Mouse (Mus musculus): ENCODE measurements around the gene Raph1. TPM values are rescaled to one million over a fixed set of nuclear protein-coding genes. Genes with fewer than 3 reads are reported as not detected.

Gene Raph1
- total and polyA plus RNA-seq, 2 experiments from 2014 or later: 41.4 to 139 TPM

DNA sequence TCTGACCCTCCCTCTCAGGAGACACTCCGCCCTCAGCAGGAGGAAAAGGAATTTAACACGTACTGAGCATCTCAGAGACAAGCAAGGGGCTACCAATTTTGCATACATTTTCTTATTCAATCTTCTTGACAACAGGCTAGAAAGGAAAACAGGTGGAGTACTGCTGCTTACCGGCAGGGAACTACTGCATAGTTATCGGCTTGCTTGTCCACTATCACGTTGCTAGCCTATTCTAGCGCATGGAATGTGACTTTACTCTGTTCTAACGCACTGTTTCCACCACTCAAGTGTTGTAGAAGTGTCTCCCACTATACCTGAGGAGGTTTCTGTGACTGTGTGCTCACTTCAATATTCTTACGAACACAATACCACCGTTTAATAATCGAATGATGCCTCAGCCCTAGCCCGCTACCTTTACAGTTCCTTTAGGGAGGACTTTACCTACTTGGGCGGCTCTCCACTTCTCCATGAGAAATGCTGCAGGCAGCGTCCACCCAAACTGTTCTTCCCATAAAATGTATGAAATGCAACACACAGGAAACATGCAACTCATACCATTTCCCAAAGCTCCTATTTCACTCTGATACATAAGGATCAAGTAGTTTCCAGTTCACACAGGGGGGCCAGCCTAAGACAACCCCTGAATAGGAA lies 1.5 kb downstream of the Raph1 start:
- peak; percentile 12; the same call in 1 of the 2 replicates for ATAC-seq (ENCODE audit: insufficient read depth, low read depth)
- peak; percentile 83 for DNase-seq (ENCODE audit: low spot score)
- Histone ChIP-seq H3K27me3 (ENCODE audit: control insufficient read depth, insufficient read depth, low read length) (no peaks in the 10 kb centered on the region), H3K36me3 (replicated peaks; ENCODE audit: control insufficient read depth, insufficient read depth, low read length) (peaks cover 12% of the 10 kb centered on the region), H3K9me3 (replicated peaks; ENCODE audit: control insufficient read depth, low read length) (peaks cover 3% of the 10 kb centered on the region; the same call in 1 of the 2 replicates), H3K27ac (ENCODE audit: low read depth) (peak overlapping the region; percentile 100), H3K4me3 (ENCODE audit: low read depth, low read length) (peak overlapping the region; percentile 100), H3K4me1 (ENCODE audit: control insufficient read depth, insufficient read depth) (peaks cover 20% of the 10 kb centered on the region; the same call in 1 of the 2 replicates), H3K9ac (replicated peaks; ENCODE audit: low read depth, low read length) (peak overlapping the region; percentile 100), H3K4me2 (ENCODE audit: low read depth, low read length) (peak overlapping the region; percentile 74)
- under 1% methylated on average over 13 of the region's 13 CpGs for WGBS
- TF ChIP-seq CTCF (IDR thresholded peaks at IDR 0.05; ENCODE audit: low read depth) (peak; percentile 51), EP300 (IDR thresholded peaks at IDR 0.05; ENCODE audit: low read depth) (no peak)

DNA sequence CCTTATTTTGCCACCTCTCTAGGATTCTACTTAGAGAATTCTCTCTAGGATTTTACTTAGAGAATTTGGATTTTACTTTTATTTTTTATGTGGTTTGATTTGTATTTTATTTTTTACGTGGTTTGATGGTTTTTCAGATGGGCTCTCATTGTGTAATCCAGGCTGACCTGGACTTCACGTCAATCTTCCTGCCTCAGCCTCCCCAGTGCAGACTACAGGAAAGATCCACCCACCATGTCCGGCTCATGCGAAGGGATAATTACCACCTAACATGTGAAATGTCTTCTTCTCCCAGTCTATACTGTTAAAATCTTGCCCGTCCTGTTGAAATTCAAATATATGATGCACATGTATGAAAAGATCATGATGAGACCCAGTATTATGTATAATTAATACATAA lies 2.2 kb downstream of the Raph1 start:
- Histone ChIP-seq H3K4me2 (ENCODE audit: low read depth, low read length) (peak overlapping the region; percentile 74), H3K36me3 (replicated peaks; ENCODE audit: control insufficient read depth, insufficient read depth, low read length) (peaks cover 15% of the 10 kb centered on the region), H3K27ac (ENCODE audit: low read depth) (no peak overlapping the region; the same call in 1 of the 2 replicates), H3K27me3 (ENCODE audit: control insufficient read depth, insufficient read depth, low read length) (no peaks in the 10 kb centered on the region), H3K4me1 (ENCODE audit: control insufficient read depth, insufficient read depth) (peaks cover 20% of the 10 kb centered on the region; the same call in 1 of the 2 replicates), H3K9ac (replicated peaks; ENCODE audit: low read depth, low read length) (no peak overlapping the region; the same call in 1 of the 2 replicates), H3K9me3 (replicated peaks; ENCODE audit: control insufficient read depth, low read length) (peaks cover 3% of the 10 kb centered on the region; the same call in 1 of the 2 replicates), H3K4me3 (ENCODE audit: low read depth, low read length) (peak overlapping the region; percentile 100)
- WGBS: 43% methylated on average over 5 of the region's 5 CpGs
- DNase-seq (ENCODE audit: low spot score) (no peak), ATAC-seq (ENCODE audit: insufficient read depth, low read depth) (no peak)
- TF ChIP-seq EP300 (IDR thresholded peaks at IDR 0.05; ENCODE audit: low read depth) (no peak), CTCF (IDR thresholded peaks at IDR 0.05; ENCODE audit: low read depth) (no peak)

DNA sequence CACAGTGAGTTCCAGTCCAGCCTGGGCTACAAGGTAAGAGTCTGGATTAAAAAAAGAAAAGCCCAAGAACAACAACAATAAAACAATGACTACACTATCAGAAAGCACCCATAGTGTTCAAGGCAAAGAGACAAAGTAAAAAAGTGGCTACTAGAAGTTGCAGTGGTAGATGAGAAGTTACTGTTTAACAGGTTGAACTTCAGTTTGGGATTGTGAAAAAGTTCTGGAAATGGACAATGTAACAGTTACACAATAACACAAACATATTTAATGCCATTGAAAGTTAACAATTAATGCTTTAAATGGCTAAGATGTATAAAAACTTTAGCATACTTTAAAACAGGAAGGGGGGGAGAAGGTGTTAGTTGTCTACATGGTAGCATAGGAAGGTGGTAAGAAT lies 3.9 kb downstream of the Raph1 start:
- Histone ChIP-seq H3K4me1 (ENCODE audit: control insufficient read depth, insufficient read depth) (0 out of 2 replicates have a peak, but pooled peaks cover 9% of the 10 kb centered on the region), H3K4me3 (ENCODE audit: low read depth, low read length) (no peak overlapping the region), H3K36me3 (replicated peaks; ENCODE audit: control insufficient read depth, insufficient read depth, low read length) (peaks cover 15% of the 10 kb centered on the region), H3K9ac (replicated peaks; ENCODE audit: low read depth, low read length) (no peak overlapping the region), H3K27me3 (ENCODE audit: control insufficient read depth, insufficient read depth, low read length) (no peaks in the 10 kb centered on the region), H3K27ac (ENCODE audit: low read depth) (no peak overlapping the region), H3K4me2 (ENCODE audit: low read depth, low read length) (no peak overlapping the region; the same call in 1 of the 2 replicates), H3K9me3 (replicated peaks; ENCODE audit: control insufficient read depth, low read length) (peaks cover 8% of the 10 kb centered on the region; the same call in 1 of the 2 replicates)
- TF ChIP-seq EP300 (IDR thresholded peaks at IDR 0.05; ENCODE audit: low read depth) (no peak), CTCF (IDR thresholded peaks at IDR 0.05; ENCODE audit: low read depth) (no peak)
- DNase-seq (ENCODE audit: low spot score): no peak
- ATAC-seq (ENCODE audit: insufficient read depth, low read depth): no peak

DNA sequence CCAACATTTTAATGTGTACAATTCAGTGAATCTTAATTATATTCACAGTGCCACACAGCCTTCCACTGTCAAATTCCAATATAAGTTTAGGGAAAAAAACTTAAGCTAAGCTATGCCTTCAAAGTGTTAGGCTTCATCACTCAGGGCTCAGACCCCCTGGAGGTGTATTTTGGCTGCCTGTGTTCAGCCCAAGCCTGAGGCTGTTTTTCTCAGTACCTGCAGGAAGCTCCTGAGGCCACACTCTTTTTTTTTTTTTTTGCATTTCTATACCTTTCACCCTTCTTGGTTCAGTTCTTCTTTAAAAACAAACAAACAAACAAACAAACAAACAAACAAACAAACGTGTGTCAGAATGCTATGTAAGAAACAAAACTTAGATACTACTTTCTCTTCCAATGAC lies 23.2 kb downstream of the Raph1 start:
- Histone ChIP-seq H3K9me3 (replicated peaks; ENCODE audit: control insufficient read depth, low read length) (peaks cover 6% of the 10 kb centered on the region; the same call in 1 of the 2 replicates), H3K36me3 (replicated peaks; ENCODE audit: control insufficient read depth, insufficient read depth, low read length) (peaks cover 12% of the 10 kb centered on the region), H3K4me3 (ENCODE audit: low read depth, low read length) (no peak overlapping the region), H3K4me2 (ENCODE audit: low read depth, low read length) (no peak overlapping the region), H3K27ac (ENCODE audit: low read depth) (no peak overlapping the region), H3K4me1 (ENCODE audit: control insufficient read depth, insufficient read depth) (no peaks in the 10 kb centered on the region), H3K9ac (replicated peaks; ENCODE audit: low read depth, low read length) (no peak overlapping the region), H3K27me3 (ENCODE audit: control insufficient read depth, insufficient read depth, low read length) (no peaks in the 10 kb centered on the region)
- DNase-seq (ENCODE audit: low spot score): no peak
- TF ChIP-seq EP300 (IDR thresholded peaks at IDR 0.05; ENCODE audit: low read depth): no peak
- no peak for TF ChIP-seq CTCF (IDR thresholded peaks at IDR 0.05; ENCODE audit: low read depth)
- ATAC-seq (ENCODE audit: insufficient read depth, low read depth): no peak
- 31% methylated on average over 1 of the region's 1 CpGs for WGBS

DNA sequence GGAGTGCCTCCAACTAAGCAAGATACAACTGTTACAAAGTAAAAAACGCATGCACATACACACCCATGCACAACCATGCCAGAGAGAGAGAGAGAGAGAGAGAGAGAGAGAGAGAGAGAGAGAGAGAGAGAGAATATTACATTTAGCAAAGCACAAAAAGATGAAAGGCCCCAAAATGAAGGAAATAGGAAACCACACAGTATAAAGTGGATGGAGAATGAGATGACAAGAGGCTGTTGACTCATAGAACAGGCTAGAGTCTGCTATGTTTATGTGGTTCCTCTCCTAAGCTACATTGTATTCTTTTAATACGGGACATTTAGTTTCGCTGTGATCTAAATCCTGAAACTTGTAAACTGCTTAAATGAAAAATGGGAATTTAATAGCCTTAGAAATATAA lies 27.6 kb downstream of the Raph1 start:
- H3K36me3 ChIP-seq (replicated peaks; ENCODE audit: control insufficient read depth, insufficient read depth, low read length): 0 out of 2 replicates have a peak, but pooled peaks cover 4% of the 10 kb centered on the region
- H3K9me3 ChIP-seq (replicated peaks; ENCODE audit: control insufficient read depth, low read length): no peaks in the 10 kb centered on the region
- no peaks in the 10 kb centered on the region for H3K27me3 ChIP-seq (ENCODE audit: control insufficient read depth, insufficient read depth, low read length)
- H3K4me2 ChIP-seq (ENCODE audit: low read depth, low read length): no peak overlapping the region
- H3K4me1 ChIP-seq (ENCODE audit: control insufficient read depth, insufficient read depth): no peaks in the 10 kb centered on the region; the same call in 1 of the 2 replicates
- H3K4me3 ChIP-seq (ENCODE audit: low read depth, low read length): no peak overlapping the region
- no peak overlapping the region for H3K9ac ChIP-seq (replicated peaks; ENCODE audit: low read depth, low read length)
- no peak overlapping the region for H3K27ac ChIP-seq (ENCODE audit: low read depth)
- DNase-seq (ENCODE audit: low spot score) (no peak), ATAC-seq (ENCODE audit: insufficient read depth, low read depth) (no peak)
- TF ChIP-seq CTCF (IDR thresholded peaks at IDR 0.05; ENCODE audit: low read depth): no peak
- no peak for TF ChIP-seq EP300 (IDR thresholded peaks at IDR 0.05; ENCODE audit: low read depth)
- WGBS: 82% methylated on average over 3 of the region's 3 CpGs

Measured in heart, postnatal 0 days (tissue).